Mouse (Mus musculus) lung, embryonic 14.5 days (tissue): ENCODE results near the gene Dync1h1. TPM values are rescaled to one million over a fixed set of nuclear protein-coding genes. Genes with fewer than 3 reads are reported as not detected.

Experiments
- ATAC-seq: fragments of 200-750 bp; cut with Nextera tagmentation; 2 replicates; pipeline ENCODE4 v1.8.0; 2017; ENCODE audit warnings: mild to moderate bottlenecking, moderate TSS enrichment, moderate library complexity; ENCODE audit not compliant: insufficient read depth
- DNase-seq: peaks from one replicate; pipeline ENCODE4 v3.0.0-alpha.2; 2015
- H3K27ac ChIP-seq: fragments of 300-500 bp; sonication (generic); 2 replicates; pipeline ENCODE4 v1.5.1; 2014; ENCODE audit warnings: low read depth, mild to moderate bottlenecking, moderate library complexity
- H3K27me3 ChIP-seq: fragments of 300-500 bp; sonication (generic); 2 replicates; pipeline ENCODE4 v1.6.1; 2014; ENCODE audit warnings: low read length, control low read depth; ENCODE audit not compliant: insufficient read depth
- H3K36me3 ChIP-seq: fragments of 300-500 bp; sonication (generic); 2 replicates; pipeline ENCODE4 v1.6.1; 2014; ENCODE audit warnings: control low read depth; ENCODE audit not compliant: insufficient read depth
- H3K4me1 ChIP-seq: fragments of 300-500 bp; sonication (generic); 2 replicates; pipeline ENCODE4 v1.6.1; 2014; ENCODE audit warnings: antibody characterized with exemption, control low read depth; ENCODE audit not compliant: insufficient read depth
- H3K4me2 ChIP-seq: fragments of 300-500 bp; sonication (generic); 2 replicates; pipeline ENCODE4 v1.6.1; 2014; ENCODE audit warnings: mild to moderate bottlenecking
- H3K4me3 ChIP-seq: fragments of 300-500 bp; sonication (generic); 2 replicates; pipeline ENCODE4 v1.5.1; 2014; ENCODE audit warnings: low read depth, low read length
- H3K9ac ChIP-seq: fragments of 300-500 bp; sonication (generic); 2 replicates; pipeline ENCODE4 v1.6.1; 2014
- H3K9me3 ChIP-seq: fragments of 300-500 bp; sonication (generic); 2 replicates; pipeline ENCODE4 v1.6.1; 2016; ENCODE audit warnings: low read depth, low read length, control low read depth
- CTCF ChIP-seq: IDR thresholded peaks from 2 replicates; pipeline ENCODE4 v1.5.1; 2016; ENCODE audit warnings: antibody characterized with exemption, low read depth
- WGBS: fragments of 180-500 bp; shearing (Covaris S2); extraction: QIAGEN DNeasy Blood & Tissue Kit; methylation state at CpG from one replicate; pipeline ENCODE4 v1.1.7; 2014; 5-methylcytosine and 5-hydroxymethylcytosine counted together
- polyA plus RNA-seq: library from polyadenylated mRNA; unstranded; fragments of >200 nt; fragmentation: Nextera tagmentation; extraction: Ambion mirVana; gene quantifications from 2 replicates; pipeline ENCODE4 v1.2.1, GENCODE M21; 2014

The Dync1h1 gene
- polyA plus RNA-seq, 1 experiment from 2014 or later: 72.3 TPM

GRCm38 (mm10) chr12:110606676-110607075, 5.4 kb downstream of the Dync1h1 start:
- no peaks in the 10 kb centered on the region for H3K9me3 ChIP-seq
- H3K4me2 ChIP-seq: no peak overlapping the region
- no peak for DNase-seq
- H3K9ac ChIP-seq: no peak overlapping the region
- no peak for TF ChIP-seq CTCF
- 75% methylated on average over 2 of the region's 2 CpGs for WGBS
- H3K27me3 ChIP-seq: no peaks in the 10 kb centered on the region
- H3K4me3 ChIP-seq: no peak overlapping the region
- H3K4me1 ChIP-seq: peaks cover 9% of the 10 kb centered on the region; the same call in 1 of the 2 replicates
- no peak overlapping the region for H3K27ac ChIP-seq
- H3K36me3 ChIP-seq: peaks cover 15% of the 10 kb centered on the region; the same call in 1 of the 2 replicates
- ATAC-seq: no peak

GRCm38 (mm10) chr12:110608460-110609152, 7.4 kb downstream of the Dync1h1 start:
- no peak overlapping the region for H3K4me2 ChIP-seq

GRCm38 (mm10) chr12:110609153-110609497, 7.9 kb downstream of the Dync1h1 start:
- Histone ChIP-seq H3K4me2 (no peak overlapping the region), H3K36me3 (peaks cover 38% of the 10 kb centered on the region), H3K27ac (no peak overlapping the region), H3K9me3 (no peaks in the 10 kb centered on the region), H3K27me3 (no peaks in the 10 kb centered on the region), H3K4me3 (no peak overlapping the region), H3K4me1 (no peaks in the 10 kb centered on the region), H3K9ac (no peak overlapping the region)
- no peak for TF ChIP-seq CTCF
- WGBS: 88% methylated on average over 9 of the region's 9 CpGs
- ATAC-seq (0 out of 2 replicates have a peak, but pooled peaks have one; percentile 6), DNase-seq (no peak)

More at GRCm38 (mm10) chr12:110608460-110609152, 7.4 kb downstream of the Dync1h1 start:
- Histone ChIP-seq H3K36me3 (peaks cover 33% of the 10 kb centered on the region), H3K27me3 (no peaks in the 10 kb centered on the region), H3K4me3 (no peak overlapping the region), H3K4me1 (no peaks in the 10 kb centered on the region), H3K27ac (no peak overlapping the region), H3K9me3 (no peaks in the 10 kb centered on the region), H3K9ac (no peak overlapping the region)
- peak; percentile 59 for DNase-seq
- 64% methylated on average over 11 of the region's 11 CpGs for WGBS
- peak; percentile 33; the same call in 1 of the 2 replicates for TF ChIP-seq CTCF
- peak; percentile 65 for ATAC-seq

GRCm38 (mm10) chr12:110610713-110611112, 9.5 kb downstream of the Dync1h1 start:
- DNase-seq (no peak), ATAC-seq (no peak)
- TF ChIP-seq CTCF: no peak
- H3K4me1 ChIP-seq: no peaks in the 10 kb centered on the region
- no peak overlapping the region for H3K4me3 ChIP-seq
- no peak overlapping the region for H3K9ac ChIP-seq
- no peaks in the 10 kb centered on the region for H3K9me3 ChIP-seq
- H3K36me3 ChIP-seq: peaks cover 54% of the 10 kb centered on the region
- no peak overlapping the region for H3K4me2 ChIP-seq
- no peak overlapping the region for H3K27ac ChIP-seq
- 91% methylated on average over 2 of the region's 2 CpGs for WGBS
- H3K27me3 ChIP-seq: no peaks in the 10 kb centered on the region

- no peak overlapping the region for H3K27ac ChIP-seq
- no peak for ATAC-seq
- no peak overlapping the region for H3K4me3 ChIP-seq
- no peaks in the 10 kb centered on the region for H3K4me1 ChIP-seq
- no peaks in the 10 kb centered on the region for H3K9me3 ChIP-seq
- no peak for DNase-seq
- H3K27me3 ChIP-seq: no peaks in the 10 kb centered on the region
- 94% methylated on average over 11 of the region's 11 CpGs for WGBS
- no peak for TF ChIP-seq CTCF
- peaks cover 100% of the 10 kb centered on the region for H3K36me3 ChIP-seq
- no peak overlapping the region for H3K9ac ChIP-seq
- H3K4me2 ChIP-seq: no peak overlapping the region
Observed at GRCm38 (mm10) chr12:110630056-110630455, 28.8 kb downstream of the Dync1h1 start.

GRCm38 (mm10) chr12:110636293-110636692, 35.0 kb downstream of the Dync1h1 start:
- no peak for ATAC-seq

GRCm38 (mm10) chr12:110637507-110638114, 36.4 kb downstream of the Dync1h1 start:
- TF ChIP-seq CTCF: no peak
- Histone ChIP-seq H3K9me3 (no peaks in the 10 kb centered on the region), H3K4me1 (no peaks in the 10 kb centered on the region), H3K4me2 (no peak overlapping the region), H3K4me3 (no peak overlapping the region), H3K27me3 (no peaks in the 10 kb centered on the region), H3K9ac (no peak overlapping the region), H3K27ac (no peak overlapping the region), H3K36me3 (peaks cover 100% of the 10 kb centered on the region)
- WGBS: 89% methylated on average over 13 of the region's 13 CpGs
- DNase-seq (no peak), ATAC-seq (no peak)

More at GRCm38 (mm10) chr12:110636293-110636692, 35.0 kb downstream of the Dync1h1 start:
- WGBS: 92% methylated on average over 12 of the region's 12 CpGs
- no peak for TF ChIP-seq CTCF
- no peak overlapping the region for H3K4me2 ChIP-seq
- no peaks in the 10 kb centered on the region for H3K27me3 ChIP-seq
- no peak overlapping the region for H3K27ac ChIP-seq
- no peaks in the 10 kb centered on the region for H3K4me1 ChIP-seq
- no peak overlapping the region for H3K9ac ChIP-seq
- no peaks in the 10 kb centered on the region for H3K9me3 ChIP-seq
- no peak overlapping the region for H3K4me3 ChIP-seq
- peaks cover 100% of the 10 kb centered on the region for H3K36me3 ChIP-seq
- DNase-seq: no peak
